8 mouse cellular contexts compared by ENCODE assay signal in genomic region chr8:54508814-54509213, GRCm38 (mm10). TPM values are rescaled to one million over a fixed set of nuclear protein-coding genes. Genes with fewer than 3 reads are reported as not detected.
DNase-seq lines count a peak whose midpoint lies in the region; ATAC-seq and TF ChIP-seq lines count a peak whose summit lies in the region.

No protein-coding gene starts in this region.

- TF ChIP-seq POLR2A in myocyte (IDR thresholded peaks at IDR 0.05; ENCODE audit: insufficient read length, low read depth): no peak

- H3K9me3 ChIP-seq in heart, embryonic 16.5 days (replicated peaks; ENCODE audit: control insufficient read depth, low read length): no peaks in the 10 kb centered on the region
- no peaks in the 10 kb centered on the region for H3K9me3 ChIP-seq in embryonic facial prominence, embryonic 11.5 days (replicated peaks; ENCODE audit: control insufficient read depth, low read length)
- H3K9me3 ChIP-seq in intestine, embryonic 16.5 days (ENCODE audit: control insufficient read depth, low read length): no peaks in the 10 kb centered on the region

- H3K79me2 ChIP-seq in myocyte (ENCODE audit: control insufficient read depth, insufficient read depth): no peaks in the 10 kb centered on the region

- no peak overlapping the region for H3ac ChIP-seq in myocyte (ENCODE audit: control insufficient read depth, insufficient read length)

- WGBS in heart, embryonic 16.5 days: 13% methylated on average over 5 of the region's 11 CpGs
- WGBS in embryonic facial prominence, embryonic 11.5 days: 7% methylated on average over 9 of the region's 11 CpGs
- WGBS in intestine, embryonic 16.5 days: 8% methylated on average over 9 of the region's 11 CpGs

- no peak overlapping the region for H3K27ac ChIP-seq in heart, embryonic 16.5 days (ENCODE audit: low read length)
- no peak overlapping the region for H3K27ac ChIP-seq in embryonic facial prominence, embryonic 11.5 days (replicated peaks; ENCODE audit: low read depth, low read length)
- no peak overlapping the region for H3K27ac ChIP-seq in intestine, embryonic 16.5 days (ENCODE audit: low read length)

- no peaks in the 10 kb centered on the region for H3K36me3 ChIP-seq in heart, embryonic 16.5 days (ENCODE audit: control insufficient read depth, insufficient read depth)
- no peaks in the 10 kb centered on the region for H3K36me3 ChIP-seq in embryonic facial prominence, embryonic 11.5 days (replicated peaks; ENCODE audit: control insufficient read depth, insufficient read depth, low read depth, low read length)
- H3K36me3 ChIP-seq in intestine, embryonic 16.5 days (ENCODE audit: control insufficient read depth, insufficient read depth, low read length): no peaks in the 10 kb centered on the region
- H3K36me3 ChIP-seq in myocyte (ENCODE audit: control insufficient read depth, insufficient read depth): no peaks in the 10 kb centered on the region

- no peaks in the 10 kb centered on the region for H3K27me3 ChIP-seq in heart, embryonic 16.5 days (ENCODE audit: control insufficient read depth, insufficient read depth, low read length)
- H3K27me3 ChIP-seq in embryonic facial prominence, embryonic 11.5 days (ENCODE audit: control insufficient read depth, insufficient read depth, low read length): no peaks in the 10 kb centered on the region
- no peaks in the 10 kb centered on the region for H3K27me3 ChIP-seq in intestine, embryonic 16.5 days (replicated peaks; ENCODE audit: control insufficient read depth, insufficient read depth, low read length)
- H3K27me3 ChIP-seq in myocyte (ENCODE audit: control insufficient read depth, insufficient read depth, insufficient read length): no peaks in the 10 kb centered on the region

- ATAC-seq in heart, embryonic 16.5 days (replicated peaks; ENCODE audit: extremely low read depth, insufficient read depth, low FRiP score): no peak
- ATAC-seq in embryonic facial prominence, embryonic 11.5 days (replicated peaks; ENCODE audit: insufficient number of reproducible peaks, low FRiP score, low TSS enrichment, low read depth): 0 out of 2 replicates have a peak, but pooled peaks have one; percentile 27
- ATAC-seq in intestine, embryonic 16.5 days: peak; percentile 27; the same call in 1 of the 2 replicates

- H3K4me1 ChIP-seq in heart, embryonic 16.5 days (ENCODE audit: control insufficient read depth, insufficient read depth, low read length): peaks cover 5% of the 10 kb centered on the region
- no peaks in the 10 kb centered on the region for H3K4me1 ChIP-seq in embryonic facial prominence, embryonic 11.5 days (ENCODE audit: control insufficient read depth, insufficient read depth, low read length)
- H3K4me1 ChIP-seq in intestine, embryonic 16.5 days (ENCODE audit: control insufficient read depth, insufficient read depth, low read length): peaks cover 4% of the 10 kb centered on the region; the same call in 1 of the 2 replicates

- no peak for DNase-seq in heart, adult 11 months
- no peak for DNase-seq in embryonic facial prominence, embryonic 11.5 days (ENCODE audit: low spot score)
- DNase-seq in urinary bladder, postnatal 14 days (ENCODE audit: low spot score): no peak
- DNase-seq in MN1 (ENCODE audit: low spot score): no peak
- DNase-seq in embryo, embryonic 11 days: no peak

- H3K4me3 ChIP-seq in heart, embryonic 16.5 days (ENCODE audit: low read length): peak overlapping the region; percentile 39
- H3K4me3 ChIP-seq in embryonic facial prominence, embryonic 11.5 days (ENCODE audit: low read depth, low read length): peak overlapping the region; percentile 12; the same call in 1 of the 2 replicates
- peak overlapping the region; percentile 12; the same call in 1 of the 2 replicates for H3K4me3 ChIP-seq in intestine, embryonic 16.5 days (ENCODE audit: low read length)
- H3K4me3 ChIP-seq in myocyte: no peak overlapping the region

- no peak overlapping the region for H3K9ac ChIP-seq in heart, embryonic 16.5 days (ENCODE audit: low read length)
- no peak overlapping the region for H3K9ac ChIP-seq in embryonic facial prominence, embryonic 11.5 days (replicated peaks; ENCODE audit: low read length)
- no peak overlapping the region for H3K9ac ChIP-seq in intestine, embryonic 16.5 days (ENCODE audit: low read depth, low read length)

- H3K4me2 ChIP-seq in heart, embryonic 16.5 days (ENCODE audit: low read depth, low read length): peak overlapping the region; percentile 64
- H3K4me2 ChIP-seq in embryonic facial prominence, embryonic 11.5 days (ENCODE audit: low read depth, low read length): peak overlapping the region; percentile 10
- peak overlapping the region; percentile 55 for H3K4me2 ChIP-seq in intestine, embryonic 16.5 days (ENCODE audit: low read depth, low read length)
- peak overlapping the region; percentile 1 for H3K4me2 ChIP-seq in myocyte (ENCODE audit: low read depth)

TF ChIP-seq in myocyte, 11 proteins besides CTCF, POLR2A, EP300 and RAD21:
- TF ChIP-seq TCF12 (IDR thresholded peaks at IDR 0.05; ENCODE audit: insufficient read depth, poor library complexity, severe bottlenecking): no peak
- TF ChIP-seq E2F4 (IDR thresholded peaks at IDR 0.05; ENCODE audit: insufficient read depth): no peak
TF ChIP-seq in myocyte: peak in this region for 0.

RNA-seq across cellular contexts. Expression of gene Asb5, which starts 20.6 kb away (rescaled TPM):
- 4.7 and 5.9 TPM in 2 replicates for polyA plus RNA-seq in heart, embryonic 16.5 days (2015; fragmentation: Nextera tagmentation; extraction: Ambion mirVana)
- 6.0 TPM in 2 replicates for polyA plus RNA-seq in embryonic facial prominence, embryonic 11.5 days (2014; fragmentation: Nextera tagmentation; extraction: Ambion mirVana)
- polyA plus RNA-seq in intestine, embryonic 16.5 days (2015; fragmentation: Nextera tagmentation; extraction: Ambion mirVana): 3.0 and 3.6 TPM in 2 replicates
- polyA plus RNA-seq in myocyte (2012; fragmentation: generic; extraction: Trizol): 144 TPM

RNA-seq across cellular contexts. Expression of gene Spcs3, which starts 21.0 kb away (rescaled TPM):
- polyA plus RNA-seq in heart, embryonic 16.5 days (2015; fragmentation: Nextera tagmentation; extraction: Ambion mirVana): 59.3 and 67.2 TPM in 2 replicates
- 92.4 and 111 TPM in 2 replicates for polyA plus RNA-seq in embryonic facial prominence, embryonic 11.5 days (2014; fragmentation: Nextera tagmentation; extraction: Ambion mirVana)
- polyA plus RNA-seq in intestine, embryonic 16.5 days (2015; fragmentation: Nextera tagmentation; extraction: Ambion mirVana): 88.6 and 89.9 TPM in 2 replicates
- 18.3 TPM for polyA plus RNA-seq in myocyte (2012; fragmentation: generic; extraction: Trizol)

Comparison
In these comparisons a context has a peak if more than half of its experiments do, and no peak if none do; other contexts are left out.
1. H3K4me2 ChIP-seq: peak in every context shown above with its lines; median percentile 64 in heart, embryonic 16.5 days; 55 in intestine, embryonic 16.5 days; 10 in embryonic facial prominence, embryonic 11.5 days; 1 in myocyte.
2. RNA of gene Asb5, which starts 20.6 kb away (polyA plus RNA-seq): 144 TPM in myocyte (single experiment); 6.0 TPM in embryonic facial prominence, embryonic 11.5 days, 4.7 to 5.9 TPM in heart, embryonic 16.5 days and 3.0 to 3.6 TPM in intestine, embryonic 16.5 days; every median in the first group is over 10 times any median in the second.